Mouse (Mus musculus): ENCODE measurements around the gene Sox6.
"Not testable (repeated sequence)": the region's sequence is repeated elsewhere in the genome, so short reads cannot be mapped to it uniquely, and the experiment has no call there.

Sox6 gene

GRCm38 (mm10) chr7:115630287-115630686 is 408.3 kb downstream of the Sox6 start:
- DNase-seq, result no peak

- no peak for DNase-seq
These were observed 409.8 kb downstream of the Sox6 start for GRCm38 (mm10) chr7:115628766-115629165.

GRCm38 (mm10) chr7:115625956-115626355 is 412.6 kb downstream of the Sox6 start:
- DNase-seq, result no peak

- DNase-seq, result no peak
These were observed 413.6 kb downstream of the Sox6 start for GRCm38 (mm10) chr7:115624907-115625552.

GRCm38 (mm10) chr7:115624451-115624850 is 414.1 kb downstream of the Sox6 start:
- no peak for DNase-seq

- DNase-seq, result no peak
These were observed 422.8 kb downstream of the Sox6 start for GRCm38 (mm10) chr7:115615697-115616237.

GRCm38 (mm10) chr7:115607485-115607884 is 431.1 kb downstream of the Sox6 start:
- no peak for DNase-seq

GRCm38 (mm10) chr7:115606125-115606524 is 432.5 kb downstream of the Sox6 start:
- DNase-seq, result not testable (repeated sequence)

- no peak for DNase-seq
These were observed 433.7 kb downstream of the Sox6 start for GRCm38 (mm10) chr7:115604883-115605282.

- DNase-seq, result no peak
These were observed 441.2 kb downstream of the Sox6 start for GRCm38 (mm10) chr7:115597376-115597775.

GRCm38 (mm10) chr7:115580461-115580860 is 458.1 kb downstream of the Sox6 start:
- no peak for DNase-seq

- DNase-seq, result no peak
These were observed 458.8 kb downstream of the Sox6 start for GRCm38 (mm10) chr7:115579826-115580225.

GRCm38 (mm10) chr7:115576387-115576786 is 462.2 kb downstream of the Sox6 start:
- no peak for DNase-seq

GRCm38 (mm10) chr7:115574834-115575233 is 463.8 kb downstream of the Sox6 start:
- DNase-seq, result no peak

- DNase-seq, result no peak
These were observed 469.8 kb downstream of the Sox6 start for GRCm38 (mm10) chr7:115568821-115569240.

GRCm38 (mm10) chr7:115568301-115568700 is 470.3 kb downstream of the Sox6 start:
- DNase-seq, result no peak

GRCm38 (mm10) chr7:115566818-115567217 is 471.8 kb downstream of the Sox6 start:
- DNase-seq, result no peak

GRCm38 (mm10) chr7:115565060-115565426 is 473.6 kb downstream of the Sox6 start:
- no peak for DNase-seq

- DNase-seq, result no peak
These were observed 474.1 kb downstream of the Sox6 start for GRCm38 (mm10) chr7:115564359-115565059.

GRCm38 (mm10) chr7:115556677-115557076 is 481.9 kb downstream of the Sox6 start:
- DNase-seq, result no peak

- DNase-seq, result peak; percentile 47
These were observed 488.3 kb downstream of the Sox6 start for GRCm38 (mm10) chr7:115550197-115550804.

- DNase-seq, result no peak
These were observed 488.9 kb downstream of the Sox6 start for GRCm38 (mm10) chr7:115549670-115550069.

- no peak for DNase-seq
These were observed 492.8 kb downstream of the Sox6 start for GRCm38 (mm10) chr7:115545585-115546374.
